28 mouse cellular contexts compared by ENCODE assay signal in genomic region chr14:101513163-101513562, GRCm38 (mm10).
DNase-seq lines count a peak whose midpoint lies in the region; ATAC-seq and TF ChIP-seq lines count a peak whose summit lies in the region.
"Had no signal": no experiment of that assay in that cellular context is flagged by ENCODE, and none has a peak within 500 bp of the region (broad histone marks: within the 10 kb centered on the region; RNA-seq: fewer than 3 reads in every experiment).

No protein-coding gene starts in this region.

- peak; percentile 74 for DNase-seq in embryonic facial prominence, embryonic 14.5 days (ENCODE audit: low spot score)
- no peak for DNase-seq in embryonic facial prominence, embryonic 10.5 days (ENCODE audit: low spot score)
- peak; percentile 60 for DNase-seq in limb, embryonic 14.5 days (ENCODE audit: low spot score)
- no peak for DNase-seq in limb, embryonic 10.5 days (ENCODE audit: low spot score)
- DNase-seq in fat pad, adult 2 months (ENCODE audit: extremely low read depth, low read depth, low spot score), result peak; percentile 78
- no peak for DNase-seq in cerebellum, adult 2 months
- DNase-seq: cerebellum, adult 8-10 months; cerebellum, postnatal 25 days; gastrocnemius, postnatal 25 days; heart, adult 2 months; heart, postnatal 10 days; liver, postnatal 0 days; lung, postnatal 36 days; retina, postnatal 1 day; right cerebral cortex, postnatal 14 days; thymus, postnatal 4 days had no signal

- H3K27me3 ChIP-seq in embryonic facial prominence, embryonic 14.5 days (replicated peaks; ENCODE audit: control insufficient read depth, insufficient read depth, low read length), result no peaks in the 10 kb centered on the region
- H3K27me3 ChIP-seq in embryonic facial prominence, embryonic 10.5 days (replicated peaks; ENCODE audit: low read depth, poor library complexity, severe bottlenecking), result no peaks in the 10 kb centered on the region
- no peaks in the 10 kb centered on the region for H3K27me3 ChIP-seq in intestine, embryonic 15.5 days (replicated peaks)
- no peaks in the 10 kb centered on the region for H3K27me3 ChIP-seq in intestine, postnatal 0 days (replicated peaks; ENCODE audit: control insufficient read depth, insufficient read depth, low read length)
- H3K27me3 ChIP-seq in limb, embryonic 14.5 days (ENCODE audit: control insufficient read depth, insufficient read depth, low read length), result no peaks in the 10 kb centered on the region
- no peaks in the 10 kb centered on the region for H3K27me3 ChIP-seq in limb, embryonic 10.5 days (ENCODE audit: low read depth, poor library complexity, severe bottlenecking)
- no peaks in the 10 kb centered on the region for H3K27me3 ChIP-seq in cerebellum, adult 2 months (ENCODE audit: control insufficient read depth, insufficient read depth, low read length)
- H3K27me3 ChIP-seq: forebrain, embryonic 15.5 days; limb, embryonic 13.5 days; liver, embryonic 12.5 days; neural tube, embryonic 15.5 days; Patski had no signal

- no peak overlapping the region for H3K27ac ChIP-seq in embryonic facial prominence, embryonic 14.5 days (replicated peaks; ENCODE audit: low read depth, low read length)
- H3K27ac ChIP-seq in embryonic facial prominence, embryonic 10.5 days (replicated peaks), result no peak overlapping the region
- H3K27ac ChIP-seq in intestine, embryonic 15.5 days, result no peak overlapping the region
- no peak overlapping the region for H3K27ac ChIP-seq in intestine, postnatal 0 days (ENCODE audit: low read depth, low read length)
- no peak overlapping the region for H3K27ac ChIP-seq in limb, embryonic 14.5 days (replicated peaks; ENCODE audit: low read depth, low read length)
- no peak overlapping the region for H3K27ac ChIP-seq in limb, embryonic 10.5 days
- H3K27ac ChIP-seq in cerebellum, adult 2 months (ENCODE audit: insufficient read depth, low read length), result no peak overlapping the region
- H3K27ac ChIP-seq: forebrain, embryonic 10.5 days; forebrain, embryonic 15.5 days; heart, adult 2 months; hindbrain, embryonic 14.5 days; left cerebral cortex, adult 2 months; limb, embryonic 13.5 days; liver, embryonic 12.5 days; midbrain, embryonic 13.5 days; neural tube, embryonic 15.5 days had no signal

- no peak overlapping the region for H3K4me3 ChIP-seq in embryonic facial prominence, embryonic 14.5 days (ENCODE audit: low read depth, low read length)
- no peak overlapping the region for H3K4me3 ChIP-seq in embryonic facial prominence, embryonic 10.5 days
- no peak overlapping the region for H3K4me3 ChIP-seq in intestine, embryonic 15.5 days (replicated peaks)
- H3K4me3 ChIP-seq in intestine, postnatal 0 days (ENCODE audit: low read depth, low read length), result no peak overlapping the region
- no peak overlapping the region for H3K4me3 ChIP-seq in limb, embryonic 14.5 days (replicated peaks; ENCODE audit: low read length)
- H3K4me3 ChIP-seq in limb, embryonic 10.5 days, result no peak overlapping the region
- no peak overlapping the region for H3K4me3 ChIP-seq in cerebellum, adult 2 months (replicated peaks; ENCODE audit: insufficient read depth, low read depth, low read length)
- H3K4me3 ChIP-seq: forebrain, embryonic 10.5 days; forebrain, embryonic 15.5 days; heart, adult 2 months; left cerebral cortex, adult 2 months; limb, embryonic 13.5 days; liver, embryonic 12.5 days; megakaryocyte, embryonic 14.5 days; midbrain, embryonic 13.5 days; neural tube, embryonic 15.5 days had no signal

- no peak overlapping the region for H3K4me2 ChIP-seq in embryonic facial prominence, embryonic 14.5 days (ENCODE audit: low read depth, low read length)
- H3K4me2 ChIP-seq in intestine, embryonic 15.5 days (replicated peaks), result no peak overlapping the region
- no peak overlapping the region for H3K4me2 ChIP-seq in intestine, postnatal 0 days (replicated peaks; ENCODE audit: low read depth)
- no peak overlapping the region for H3K4me2 ChIP-seq in limb, embryonic 14.5 days (replicated peaks; ENCODE audit: low read depth, low read length, severe bottlenecking)
- H3K4me2 ChIP-seq: forebrain, embryonic 15.5 days; hindbrain, embryonic 14.5 days; limb, embryonic 13.5 days; liver, embryonic 12.5 days; midbrain, embryonic 13.5 days; neural tube, embryonic 15.5 days had no signal

- H3K9ac ChIP-seq in embryonic facial prominence, embryonic 14.5 days (ENCODE audit: low read depth, low read length), result no peak overlapping the region
- H3K9ac ChIP-seq in intestine, embryonic 15.5 days, result no peak overlapping the region
- H3K9ac ChIP-seq in intestine, postnatal 0 days (ENCODE audit: low read depth, low read length), result no peak overlapping the region
- no peak overlapping the region for H3K9ac ChIP-seq in limb, embryonic 14.5 days (ENCODE audit: low read depth, low read length, severe bottlenecking)
- H3K9ac ChIP-seq: forebrain, embryonic 15.5 days; hindbrain, embryonic 14.5 days; limb, embryonic 13.5 days; liver, embryonic 12.5 days; liver, postnatal 0 days; midbrain, embryonic 13.5 days; neural tube, embryonic 15.5 days had no signal

- H3K9me3 ChIP-seq in embryonic facial prominence, embryonic 14.5 days (ENCODE audit: control insufficient read depth, low read length), result no peaks in the 10 kb centered on the region
- no peaks in the 10 kb centered on the region for H3K9me3 ChIP-seq in embryonic facial prominence, embryonic 10.5 days
- no peaks in the 10 kb centered on the region for H3K9me3 ChIP-seq in intestine, embryonic 15.5 days
- no peaks in the 10 kb centered on the region for H3K9me3 ChIP-seq in intestine, postnatal 0 days (ENCODE audit: control insufficient read depth)
- H3K9me3 ChIP-seq in limb, embryonic 14.5 days (ENCODE audit: control insufficient read depth, low read length), result no peaks in the 10 kb centered on the region
- H3K9me3 ChIP-seq in limb, embryonic 10.5 days (replicated peaks), result no peaks in the 10 kb centered on the region
- H3K9me3 ChIP-seq: forebrain, embryonic 10.5 days; forebrain, embryonic 15.5 days; limb, embryonic 13.5 days; liver, embryonic 12.5 days; megakaryocyte, embryonic 14.5 days; midbrain, embryonic 13.5 days; neural tube, embryonic 15.5 days had no signal

- 0 out of 2 replicates have a peak, but pooled peaks cover 9% of the 10 kb centered on the region for H3K4me1 ChIP-seq in embryonic facial prominence, embryonic 14.5 days (ENCODE audit: control insufficient read depth, insufficient read depth, low read length)
- peaks cover 28% of the 10 kb centered on the region for H3K4me1 ChIP-seq in embryonic facial prominence, embryonic 10.5 days
- no peaks in the 10 kb centered on the region for H3K4me1 ChIP-seq in intestine, embryonic 15.5 days (replicated peaks)
- no peaks in the 10 kb centered on the region for H3K4me1 ChIP-seq in intestine, postnatal 0 days (replicated peaks; ENCODE audit: control insufficient read depth, insufficient read depth, low read length)
- H3K4me1 ChIP-seq in limb, embryonic 14.5 days (ENCODE audit: control insufficient read depth, insufficient read depth, low read length), result no peaks in the 10 kb centered on the region; the same call in none of the 2 replicates
- H3K4me1 ChIP-seq in limb, embryonic 10.5 days, result peaks cover 14% of the 10 kb centered on the region
- no peaks in the 10 kb centered on the region for H3K4me1 ChIP-seq in cerebellum, adult 2 months (ENCODE audit: control insufficient read depth, insufficient read depth, low read length)
- H3K4me1 ChIP-seq: liver, embryonic 12.5 days had no signal

- TF ChIP-seq POLR2A in limb, embryonic 14.5 days (IDR thresholded peaks at IDR 0.05; ENCODE audit: borderline replicate concordance, extremely low read depth, insufficient read depth, insufficient read length), result no peak
- TF ChIP-seq POLR2A in cerebellum, adult 2 months (IDR thresholded peaks at IDR 0.05; ENCODE audit: borderline replicate concordance, insufficient read depth, low read length), result no peak

- no peak for ATAC-seq in embryonic facial prominence, embryonic 14.5 days (ENCODE audit: low read depth)
- ATAC-seq in intestine, embryonic 15.5 days, result peak; percentile 31; the same call in 1 of the 2 replicates
- ATAC-seq in intestine, postnatal 0 days, result no peak
- no peak for ATAC-seq in limb, embryonic 14.5 days (ENCODE audit: low FRiP score, low read depth)
- ATAC-seq: forebrain, embryonic 15.5 days; liver, embryonic 12.5 days; liver, postnatal 0 days; midbrain, embryonic 13.5 days; Patski had no signal

- 68% methylated on average over 11 of the region's 11 CpGs for WGBS in embryonic facial prominence, embryonic 14.5 days
- WGBS in embryonic facial prominence, embryonic 10.5 days, result 88% methylated on average over 11 of the region's 11 CpGs
- 59% methylated on average over 11 of the region's 11 CpGs for WGBS in intestine, embryonic 15.5 days
- 56% methylated on average over 11 of the region's 11 CpGs for WGBS in intestine, postnatal 0 days
- 73% methylated on average over 11 of the region's 11 CpGs for WGBS in limb, embryonic 14.5 days
- WGBS in limb, embryonic 10.5 days, result 89% methylated on average over 11 of the region's 11 CpGs
- WGBS in cerebellum, adult 2 months, result 75% methylated on average over 11 of the region's 11 CpGs

- no peaks in the 10 kb centered on the region for H3K36me3 ChIP-seq in embryonic facial prominence, embryonic 14.5 days (ENCODE audit: control insufficient read depth, insufficient read depth, low read length)
- H3K36me3 ChIP-seq in embryonic facial prominence, embryonic 10.5 days (replicated peaks), result no peaks in the 10 kb centered on the region
- no peaks in the 10 kb centered on the region for H3K36me3 ChIP-seq in intestine, embryonic 15.5 days
- H3K36me3 ChIP-seq in intestine, postnatal 0 days (ENCODE audit: control insufficient read depth, insufficient read depth), result no peaks in the 10 kb centered on the region
- H3K36me3 ChIP-seq in limb, embryonic 14.5 days (ENCODE audit: control insufficient read depth, insufficient read depth, low read length), result no peaks in the 10 kb centered on the region
- H3K36me3 ChIP-seq in limb, embryonic 10.5 days, result no peaks in the 10 kb centered on the region
- H3K36me3 ChIP-seq: forebrain, embryonic 10.5 days; forebrain, embryonic 15.5 days; limb, embryonic 13.5 days; liver, embryonic 12.5 days; midbrain, embryonic 13.5 days; neural tube, embryonic 15.5 days had no signal

- TF ChIP-seq CTCF in intestine, postnatal 0 days (IDR thresholded peaks at IDR 0.05; ENCODE audit: low read depth), result no peak
- TF ChIP-seq CTCF in cerebellum, adult 2 months (IDR thresholded peaks at IDR 0.05; ENCODE audit: borderline replicate concordance, insufficient read depth, low read depth, low read length), result no peak

Comparison
In these comparisons a context has a peak if more than half of its experiments do, and no peak if none do; other contexts are left out.
1. DNase-seq: peak in embryonic facial prominence, embryonic 14.5 days (single experiment), limb, embryonic 14.5 days (single experiment) and fat pad, adult 2 months (single experiment); none in embryonic facial prominence, embryonic 10.5 days (single experiment), limb, embryonic 10.5 days (single experiment) and cerebellum, adult 2 months (0 of 2).